ENCODE assay signal across 27 mouse cellular contexts in genomic region chr7:110269777-110270176, GRCm38 (mm10). TPM values are rescaled to one million over a fixed set of nuclear protein-coding genes. Genes with fewer than 3 reads are reported as not detected.
A peak's percentile ranks its signal among the peaks of the same experiment; 100 is the strongest.
DNase-seq lines count a peak whose midpoint lies in the region; ATAC-seq and TF ChIP-seq lines count a peak whose summit lies in the region.
"Had no signal": no experiment of that assay in that cellular context is flagged by ENCODE, and none has a peak within 500 bp of the region (broad histone marks: within the 10 kb centered on the region; RNA-seq: fewer than 3 reads in every experiment).

No protein-coding gene starts in this region.

- dilution Hi-C loops in CH12.LX (cut with MboI; ENCODE audit: extremely low pct_ligation_motif_present, extremely low pct_unique_long_range_greater_than_20kb, low sequenced_read_pairs): no loop called here

- peaks cover 7% of the 10 kb centered on the region; the same call in 1 of the 2 replicates for H3K4me1 ChIP-seq in heart, embryonic 16.5 days (ENCODE audit: control insufficient read depth, insufficient read depth, low read length)
- peaks cover 5% of the 10 kb centered on the region; the same call in 1 of the 2 replicates for H3K4me1 ChIP-seq in liver, postnatal 0 days (ENCODE audit: insufficient read depth)
- H3K4me1 ChIP-seq in liver, embryonic 11.5 days (replicated peaks; ENCODE audit: control insufficient read depth, insufficient read depth, low read length): peaks cover 4% of the 10 kb centered on the region
- peaks cover 39 to 96% of the 10 kb centered on the region in 2 experiments for H3K4me1 ChIP-seq in CH12.LX (ENCODE audit: control insufficient read depth in 1 of 2, insufficient read depth in 2 of 2)
- H3K4me1 ChIP-seq in bone marrow macrophage, adult 2 months (ENCODE audit: control insufficient read depth, insufficient read depth, low read length): peaks cover 43% of the 10 kb centered on the region
- H3K4me1 ChIP-seq: hindbrain, embryonic 12.5 days; limb, embryonic 13.5 days; midbrain, embryonic 13.5 days had no signal

- no peak overlapping the region for H3K4me2 ChIP-seq in heart, embryonic 16.5 days (ENCODE audit: low read depth, low read length)
- H3K4me2 ChIP-seq in liver, postnatal 0 days (ENCODE audit: low read depth, low read length): no peak overlapping the region
- no peak overlapping the region for H3K4me2 ChIP-seq in liver, embryonic 11.5 days
- no peak overlapping the region for H3K4me2 ChIP-seq in CH12.LX (ENCODE audit: insufficient read depth, low read depth, poor library complexity, severe bottlenecking)
- H3K4me2 ChIP-seq: forebrain, embryonic 13.5 days; heart, embryonic 11.5 days; hindbrain, embryonic 12.5 days; limb, embryonic 13.5 days; lung, embryonic 14.5 days; midbrain, embryonic 13.5 days had no signal

- peaks cover 54% of the 10 kb centered on the region for H3K79me2 ChIP-seq in CH12.LX (replicated peaks; ENCODE audit: control insufficient read depth, extremely low read depth, insufficient read depth, poor library complexity, severe bottlenecking)

- H3K4me3 ChIP-seq in heart, embryonic 16.5 days (ENCODE audit: low read length): no peak overlapping the region
- H3K4me3 ChIP-seq in liver, postnatal 0 days (ENCODE audit: low read depth, low read length): no peak overlapping the region
- H3K4me3 ChIP-seq in liver, embryonic 11.5 days (ENCODE audit: low read depth, low read length): no peak overlapping the region
- H3K4me3 ChIP-seq in CH12.LX (replicated peaks in 1 of 3; ENCODE audit: low read depth in 2 of 3, low read length in 2 of 3, poor library complexity in 1 of 3): peak overlapping the region in 1 of 3 experiments; percentile 20
- H3K4me3 ChIP-seq in bone marrow macrophage, adult 2 months (ENCODE audit: insufficient read depth, low read length): no peak overlapping the region
- H3K4me3 ChIP-seq: forebrain, embryonic 13.5 days; hindbrain, embryonic 12.5 days; limb, embryonic 13.5 days; midbrain, embryonic 13.5 days had no signal

- no peak for TF ChIP-seq EP300 in liver, postnatal 0 days (IDR thresholded peaks at IDR 0.05; ENCODE audit: low read depth)
- no peak for TF ChIP-seq EP300 in CH12.LX (IDR thresholded peaks at IDR 0.05; ENCODE audit: low read length)

- no peak for TF ChIP-seq RAD21 in CH12.LX (IDR thresholded peaks at IDR 0.05; ENCODE audit: low read depth, low read length)

- ATAC-seq in heart, embryonic 16.5 days (replicated peaks; ENCODE audit: extremely low read depth, insufficient read depth, low FRiP score): no peak
- ATAC-seq in liver, postnatal 0 days: no peak
- ATAC-seq in liver, embryonic 11.5 days (replicated peaks; ENCODE audit: low FRiP score): no peak
- ATAC-seq: CD4-positive, CD25-positive, alpha-beta regulatory T cell, adult 4 months; forebrain, embryonic 13.5 days; intestine, postnatal 0 days; midbrain, embryonic 13.5 days had no signal

- no peak for TF ChIP-seq CTCF in liver, postnatal 0 days (IDR thresholded peaks at IDR 0.05; ENCODE audit: low read depth)
- no peak for TF ChIP-seq CTCF in CH12.LX (conservative IDR thresholded peaks at IDR 0.05 in 1 of 2, IDR thresholded peaks at IDR 0.05 in 1 of 2; ENCODE audit: low read depth in 2 of 2, low read length in 2 of 2)
- no peak for TF ChIP-seq CTCF in bone marrow macrophage, adult 2 months (IDR thresholded peaks at IDR 0.05; ENCODE audit: low read depth, low read length)

- no peaks in the 10 kb centered on the region for H3K9me3 ChIP-seq in heart, embryonic 16.5 days (replicated peaks; ENCODE audit: control insufficient read depth, low read length)
- H3K9me3 ChIP-seq in liver, postnatal 0 days (ENCODE audit: low read length): no peaks in the 10 kb centered on the region
- no peaks in the 10 kb centered on the region for H3K9me3 ChIP-seq in liver, embryonic 11.5 days (ENCODE audit: control insufficient read depth, low read length)
- no peaks in the 10 kb centered on the region for H3K9me3 ChIP-seq in CH12.LX (replicated peaks; ENCODE audit: low read length)
- H3K9me3 ChIP-seq: forebrain, embryonic 13.5 days; hindbrain, embryonic 12.5 days; limb, embryonic 13.5 days; midbrain, embryonic 13.5 days had no signal

- WGBS in heart, embryonic 16.5 days: 76% methylated on average over 14 of the region's 14 CpGs
- 85% methylated on average over 14 of the region's 14 CpGs for WGBS in liver, postnatal 0 days (ENCODE audit: insufficient replicate concordance)
- WGBS in liver, embryonic 11.5 days: 84% methylated on average over 14 of the region's 14 CpGs

- H3K27ac ChIP-seq in heart, embryonic 16.5 days (ENCODE audit: low read length): peak overlapping the region; percentile 26
- peak overlapping the region; percentile 51; the same call in 1 of the 2 replicates for H3K27ac ChIP-seq in liver, postnatal 0 days (ENCODE audit: low read depth)
- no peak overlapping the region for H3K27ac ChIP-seq in liver, embryonic 11.5 days (ENCODE audit: low read depth, low read length)
- peak overlapping the region; percentile 88 for H3K27ac ChIP-seq in CH12.LX (ENCODE audit: insufficient read depth, low read depth)
- peak overlapping the region; percentile 90 for H3K27ac ChIP-seq in bone marrow macrophage, adult 2 months (ENCODE audit: insufficient read depth, low read depth, low read length)
- H3K27ac ChIP-seq: forebrain, embryonic 13.5 days; hindbrain, embryonic 12.5 days; limb, embryonic 13.5 days; liver, embryonic 14.5 days; midbrain, embryonic 13.5 days had no signal

- no peak for DNase-seq in heart, postnatal 25 days (ENCODE audit: low spot score)
- DNase-seq in liver, postnatal 0 days: no peak
- no peak for DNase-seq in liver, embryonic 11.5 days (ENCODE audit: low spot score)
- no peak for DNase-seq in CH12.LX (ENCODE audit: extremely low read depth)
- no peak for DNase-seq in lung, postnatal 14 days
- DNase-seq: adrenal gland, postnatal 36 days; cerebellum, adult 11 months; cerebellum, adult 9-10 months; cerebellum, postnatal 36 days; gastrocnemius, postnatal 25 days; heart, adult 11 months; heart, postnatal 36 days; kidney, adult 9 months; kidney, postnatal 10 days; layer of hippocampus, postnatal 36 days; lung, embryonic 14.5 days; retina, postnatal 1 day had no signal

- in situ Hi-C loops in CH12.LX (cut with MboI; ENCODE audit: low pct_ligation_motif_present, low pct_unique_long_range_greater_than_20kb, low sequenced_read_pairs): loop anchor here (10.0 kb wide), 1 partner anchor 105 kb away; no protein-coding TSS in a partner anchor

- H3K9ac ChIP-seq in heart, embryonic 16.5 days (ENCODE audit: low read length): no peak overlapping the region
- H3K9ac ChIP-seq in liver, postnatal 0 days (replicated peaks): no peak overlapping the region
- no peak overlapping the region for H3K9ac ChIP-seq in liver, embryonic 11.5 days (ENCODE audit: low read depth, low read length)
- H3K9ac ChIP-seq in CH12.LX (ENCODE audit: insufficient read depth, low read depth): no peak overlapping the region
- H3K9ac ChIP-seq: forebrain, embryonic 13.5 days; hindbrain, embryonic 12.5 days; limb, embryonic 13.5 days; liver, embryonic 14.5 days; lung, embryonic 14.5 days; midbrain, embryonic 13.5 days had no signal

- H3K36me3 ChIP-seq in heart, embryonic 16.5 days (ENCODE audit: control insufficient read depth, insufficient read depth): peaks cover 14% of the 10 kb centered on the region
- peaks cover 22% of the 10 kb centered on the region for H3K36me3 ChIP-seq in liver, postnatal 0 days (replicated peaks; ENCODE audit: insufficient read depth, low read length)
- peaks cover 14% of the 10 kb centered on the region; the same call in 1 of the 2 replicates for H3K36me3 ChIP-seq in liver, embryonic 11.5 days (ENCODE audit: control insufficient read depth, insufficient read depth, low read length)
- peaks cover 71 to 93% of the 10 kb centered on the region in 2 experiments for H3K36me3 ChIP-seq in CH12.LX (replicated peaks in 1 of 2; ENCODE audit: control insufficient read depth in 1 of 2, insufficient read depth in 1 of 2, low read length in 1 of 2)

- intact Hi-C loops in heart, postnatal 25 days (cut with DNase I): loop anchor here (10.0 kb wide), 1 partner anchor 295 kb away; no protein-coding TSS in a partner anchor

- TF ChIP-seq POLR2A in CH12.LX (IDR thresholded peaks at IDR 0.05; ENCODE audit: low read depth, low read length): no peak
- TF ChIP-seq POLR2A in bone marrow macrophage, adult 2 months (IDR thresholded peaks at IDR 0.05; ENCODE audit: borderline replicate concordance, low read depth, low read length): no peak

- no peaks in the 10 kb centered on the region for H3K27me3 ChIP-seq in heart, embryonic 16.5 days (ENCODE audit: control insufficient read depth, insufficient read depth, low read length)
- H3K27me3 ChIP-seq in liver, postnatal 0 days (ENCODE audit: insufficient read depth, low read length): no peaks in the 10 kb centered on the region
- no peaks in the 10 kb centered on the region for H3K27me3 ChIP-seq in liver, embryonic 11.5 days (replicated peaks; ENCODE audit: control insufficient read depth, insufficient read depth, low read length)
- no peaks in the 10 kb centered on the region for H3K27me3 ChIP-seq in CH12.LX (replicated peaks)
- H3K27me3 ChIP-seq: forebrain, embryonic 13.5 days; hindbrain, embryonic 12.5 days; limb, embryonic 13.5 days; midbrain, embryonic 13.5 days had no signal

TF ChIP-seq in CH12.LX, 34 proteins besides CTCF, POLR2A, EP300 and RAD21:
- TF ChIP-seq BHLHE40 (IDR thresholded peaks at IDR 0.05; ENCODE audit: low read depth, low read length): no peak
- TF ChIP-seq ETS1 (conservative IDR thresholded peaks at IDR 0.05; ENCODE audit: low read depth, low read length): no peak
- TF ChIP-seq UBTF (IDR thresholded peaks at IDR 0.05; ENCODE audit: low read depth, low read length): no peak
- peak; percentile 49; the same call in 1 of the 2 replicates for TF ChIP-seq ZMIZ1 (IDR thresholded peaks at IDR 0.05; ENCODE audit: low read depth, low read length)
- no peak for TF ChIP-seq GABPA (IDR thresholded peaks at IDR 0.05; ENCODE audit: insufficient replicate concordance, low read depth, low read length)

RNA-seq across cellular contexts. Expression of gene Swap70, which starts 48.3 kb away (rescaled TPM):
- 21.4 and 22.3 TPM in 2 replicates for polyA plus RNA-seq in heart, embryonic 16.5 days (2015; fragmentation: Nextera tagmentation; extraction: Ambion mirVana)
- total RNA-seq in heart, postnatal 25 days (2021): 10 to 100 TPM; 12.7 to 14.3 TPM
- 5.2 and 7.2 TPM in 2 replicates for polyA plus RNA-seq in liver, postnatal 0 days (2015; fragmentation: Nextera tagmentation; extraction: Ambion mirVana)
- polyA plus RNA-seq in liver, embryonic 11.5 days (2014; fragmentation: Nextera tagmentation; extraction: Ambion mirVana): 19.6 and 25.3 TPM in 2 replicates
- total RNA-seq in CH12.LX (2012; rRNA removed): 296 and 297 TPM in 2 replicates
- 398 and 409 TPM in 2 replicates for total RNA-seq in CH12.LX (2014; rRNA removed)
- 370 and 388 TPM in 2 replicates for polyA plus RNA-seq in CH12.LX (2012; ENCODE audit: insufficient read length, low read depth)
- polyA plus RNA-seq in bone marrow macrophage, adult 2 months (2012; ENCODE audit: insufficient read depth, insufficient read length, missing spikeins): 113 and 114 TPM in 2 replicates
